Mouse (Mus musculus): ENCODE results near the gene Lpin2.

The Lpin2 gene

DNA sequence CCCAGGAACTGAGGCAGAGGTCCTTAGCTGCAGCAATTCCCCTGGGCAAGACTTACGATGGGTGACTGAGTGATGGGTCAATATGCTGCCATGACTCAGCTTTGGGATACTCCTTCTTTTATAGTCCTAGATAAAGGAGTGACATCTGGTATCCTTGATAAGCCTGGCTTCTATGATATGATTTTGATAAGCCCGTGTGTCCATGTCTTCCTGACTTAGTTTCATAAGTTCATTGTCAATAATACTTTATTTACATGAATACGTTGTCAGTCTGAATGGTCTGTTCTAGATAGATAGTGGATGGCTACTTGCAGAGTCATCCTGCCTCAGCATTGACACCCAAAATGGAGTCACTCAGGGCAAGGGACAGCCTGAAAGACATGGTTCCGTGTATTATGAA is 11.2 kb upstream of the Lpin2 start:
- DNase-seq (ENCODE audit: low spot score in 2 of 2) = no peak

DNA sequence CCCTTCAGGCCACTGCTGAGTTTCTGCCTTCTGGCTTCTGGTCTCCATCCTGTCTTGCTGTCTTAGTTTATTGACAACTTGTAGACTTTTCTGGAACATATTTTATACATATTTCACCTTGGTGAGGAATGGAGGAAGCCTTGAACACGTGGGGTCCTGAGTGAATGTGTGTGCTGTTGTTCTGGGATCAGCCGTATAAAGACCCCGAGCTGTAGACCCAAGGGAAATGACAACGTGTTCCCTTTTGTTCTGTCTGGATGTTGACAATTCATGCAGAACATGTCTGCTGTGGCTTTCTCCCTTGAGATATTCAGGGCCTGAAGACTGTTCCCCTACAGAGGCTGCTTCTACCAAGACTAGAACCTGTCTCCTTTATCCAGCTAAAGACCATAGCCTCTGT is 5.0 kb upstream of the Lpin2 start:
- no peak for DNase-seq (ENCODE audit: low spot score in 2 of 2)

DNA sequence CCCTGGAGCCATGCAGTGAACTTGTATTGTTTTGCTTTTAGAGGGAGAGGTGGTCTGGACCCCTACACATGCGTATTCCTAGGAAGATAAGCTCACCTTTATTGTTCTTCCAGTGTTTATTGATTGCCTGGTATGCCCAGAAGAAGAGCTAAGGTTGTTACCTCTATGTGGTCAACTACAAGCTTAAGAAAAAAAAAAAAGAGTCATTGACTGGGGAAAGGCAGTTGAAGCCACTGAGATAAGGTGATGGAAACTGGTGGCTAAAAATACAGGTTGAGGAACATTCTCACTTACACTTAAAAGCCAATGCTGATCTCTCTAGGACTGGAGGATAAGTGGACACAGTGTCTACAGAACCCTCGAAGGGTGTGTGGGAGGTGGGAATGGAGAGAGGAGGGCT is 4.4 kb upstream of the Lpin2 start:
- no peak for DNase-seq (ENCODE audit: low spot score in 2 of 2)

DNA sequence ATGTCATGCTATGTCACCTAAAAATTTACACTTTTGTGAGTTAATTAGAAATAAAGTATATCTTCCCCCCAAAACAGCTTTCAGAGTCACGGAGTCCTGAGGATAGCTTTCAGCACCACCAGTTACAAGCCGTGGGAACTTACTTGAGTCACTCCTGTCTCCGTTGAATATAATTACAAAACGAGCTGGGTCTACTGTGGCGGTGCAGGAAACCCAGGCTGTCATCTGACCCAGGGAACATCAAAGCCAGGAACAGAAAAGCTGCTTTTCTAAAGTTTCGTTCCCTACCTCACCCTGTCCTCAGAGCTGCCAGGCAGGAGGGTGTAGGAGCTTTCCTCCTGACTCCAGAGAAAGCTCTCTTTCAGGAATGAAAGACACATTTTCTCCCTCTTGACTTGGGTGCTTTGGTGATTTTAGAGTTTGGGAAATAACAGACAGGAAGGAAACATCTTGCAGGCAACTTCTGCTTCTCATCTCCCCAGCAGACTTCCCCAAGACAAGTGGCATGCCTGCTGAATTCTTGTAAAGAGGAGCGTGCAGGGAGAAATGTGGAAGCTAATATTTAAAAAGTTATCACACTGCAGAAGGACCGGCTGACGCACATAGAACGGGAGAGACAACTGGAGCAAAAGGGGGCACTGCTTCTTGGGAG is 3.7 kb upstream of the Lpin2 start:
- DNase-seq (ENCODE audit: low spot score in 2 of 2) = no peak

DNA sequence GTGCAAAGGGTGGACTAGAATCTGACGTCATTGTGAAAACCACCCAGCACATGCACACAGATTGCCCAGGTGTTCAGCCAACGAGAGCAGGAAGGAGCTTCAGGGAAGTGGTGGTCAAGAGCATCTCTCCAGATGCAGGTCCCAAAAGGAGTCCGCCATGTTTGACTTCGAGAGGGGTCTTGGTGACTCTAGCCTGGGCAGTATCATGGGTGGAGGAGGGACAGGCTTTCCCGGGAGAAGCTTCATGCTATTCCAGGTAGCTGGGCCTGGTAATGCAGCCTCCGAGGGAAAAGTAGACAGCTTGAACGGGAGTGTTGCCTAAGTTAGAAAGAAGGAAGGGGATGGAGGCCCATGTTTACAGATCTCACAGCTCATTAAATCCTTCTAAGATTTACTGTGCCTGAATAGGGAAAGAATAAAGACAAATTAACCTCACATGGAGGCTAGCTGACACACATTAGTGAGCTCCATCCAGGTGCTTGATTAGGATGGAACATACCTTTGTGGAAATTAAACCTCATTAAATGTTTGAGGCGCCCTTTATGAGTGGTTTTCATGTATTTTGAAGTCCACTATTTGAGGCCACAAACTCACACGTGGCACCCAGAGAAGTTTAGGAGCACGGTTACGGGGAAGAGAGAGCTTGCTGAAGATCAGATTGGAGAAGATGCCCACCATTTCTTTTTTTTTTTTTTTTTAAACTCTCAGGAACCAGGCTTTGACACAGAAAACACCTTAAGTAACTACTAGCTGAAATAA is 2.6 kb upstream of the Lpin2 start:
- no peak for DNase-seq (ENCODE audit: low spot score in 2 of 2)

DNA sequence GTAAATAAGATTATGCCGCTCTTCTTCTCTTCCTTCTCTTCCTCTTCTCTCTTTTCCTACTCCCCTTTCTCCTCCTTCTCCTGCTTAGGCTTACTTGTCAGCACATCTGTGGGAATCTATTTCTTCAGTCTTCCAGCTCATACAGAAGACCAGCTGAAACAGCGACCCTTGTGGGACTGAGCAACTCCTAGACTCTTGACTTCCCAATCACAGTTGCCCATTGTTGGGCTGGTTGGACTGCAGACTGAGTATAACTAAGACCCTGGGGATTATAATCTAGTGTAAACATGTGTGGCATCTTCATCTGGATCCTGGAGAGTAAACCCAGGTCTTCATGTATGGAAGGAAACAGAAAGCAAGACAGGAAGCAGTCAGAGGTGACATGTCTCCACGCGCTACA is 1.8 kb upstream of the Lpin2 start:
- DNase-seq (ENCODE audit: low spot score in 2 of 2) = no peak

DNA sequence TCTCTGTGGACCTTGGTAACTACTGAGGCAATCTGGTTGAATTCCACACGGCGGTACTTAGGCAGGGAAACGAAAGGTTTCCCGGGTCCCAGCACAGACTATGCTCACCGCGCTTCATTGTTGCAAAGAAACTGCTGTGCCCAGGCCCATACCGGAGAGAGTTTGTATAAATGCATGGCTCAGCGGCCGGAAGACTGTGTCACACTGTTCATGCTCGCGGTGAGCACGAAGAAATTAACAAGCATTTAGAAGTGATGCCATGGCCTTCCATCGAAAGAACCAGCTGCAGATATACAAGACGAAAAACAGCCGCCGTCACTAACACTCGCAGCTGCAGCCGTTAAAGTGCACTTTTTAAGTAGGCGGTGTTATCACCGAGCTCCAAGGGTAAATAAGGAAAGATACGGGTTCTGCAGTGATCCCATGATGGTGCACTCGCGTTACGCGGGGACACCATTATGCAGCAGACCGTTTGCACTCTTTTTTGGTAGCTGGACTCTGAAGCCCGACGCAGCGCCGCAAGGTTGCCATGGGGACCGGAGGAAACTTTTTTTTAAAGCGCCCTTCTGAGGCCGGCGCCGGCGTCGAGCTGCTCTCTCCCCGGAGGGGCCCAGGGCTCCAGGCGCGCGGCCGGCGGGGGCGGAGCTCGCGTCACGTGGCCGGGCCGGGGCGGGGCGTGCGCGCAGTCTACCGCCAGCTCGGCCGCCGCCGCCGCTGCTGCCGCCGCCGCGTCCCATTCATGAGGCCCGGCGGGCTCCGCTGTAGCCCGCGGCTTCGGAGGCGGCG is 704 bp downstream of the Lpin2 start:
- DNase-seq (ENCODE audit: low spot score in 2 of 2) = peak; percentile 84 to 85

DNA sequence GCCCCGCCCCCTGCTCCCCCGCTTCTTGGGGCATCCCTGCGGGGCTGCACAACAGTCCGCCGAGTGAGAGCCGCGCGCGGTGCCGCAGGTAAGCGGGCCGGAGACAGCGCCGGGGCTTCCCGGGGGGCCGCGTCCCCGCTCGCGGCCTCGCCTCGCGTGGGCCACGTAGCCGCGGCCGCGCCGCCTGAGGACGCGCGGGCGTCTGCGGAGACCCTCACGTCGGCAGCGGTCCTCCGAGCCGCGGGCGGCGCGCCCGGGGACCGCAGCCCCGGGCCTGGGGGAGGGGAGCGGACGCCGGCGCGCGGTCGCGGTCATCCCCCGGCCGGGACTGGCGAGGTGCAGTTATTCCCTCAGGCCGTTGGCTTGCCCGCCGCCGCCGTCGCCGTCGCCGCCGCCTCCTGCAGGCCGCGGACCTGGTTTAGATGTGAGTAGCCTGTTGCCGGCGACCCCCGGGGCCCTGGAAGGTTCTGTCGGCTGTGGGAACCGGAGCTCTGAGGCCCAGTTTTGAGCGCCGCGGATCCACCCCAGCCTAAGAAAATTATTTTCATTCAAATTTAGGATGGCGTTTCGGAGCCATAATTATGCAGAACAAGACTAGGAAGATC is 1.4 kb downstream of the Lpin2 start:
- DNase-seq (ENCODE audit: low spot score in 2 of 2) = peak in 1 of 2 experiments; percentile 35

DNA sequence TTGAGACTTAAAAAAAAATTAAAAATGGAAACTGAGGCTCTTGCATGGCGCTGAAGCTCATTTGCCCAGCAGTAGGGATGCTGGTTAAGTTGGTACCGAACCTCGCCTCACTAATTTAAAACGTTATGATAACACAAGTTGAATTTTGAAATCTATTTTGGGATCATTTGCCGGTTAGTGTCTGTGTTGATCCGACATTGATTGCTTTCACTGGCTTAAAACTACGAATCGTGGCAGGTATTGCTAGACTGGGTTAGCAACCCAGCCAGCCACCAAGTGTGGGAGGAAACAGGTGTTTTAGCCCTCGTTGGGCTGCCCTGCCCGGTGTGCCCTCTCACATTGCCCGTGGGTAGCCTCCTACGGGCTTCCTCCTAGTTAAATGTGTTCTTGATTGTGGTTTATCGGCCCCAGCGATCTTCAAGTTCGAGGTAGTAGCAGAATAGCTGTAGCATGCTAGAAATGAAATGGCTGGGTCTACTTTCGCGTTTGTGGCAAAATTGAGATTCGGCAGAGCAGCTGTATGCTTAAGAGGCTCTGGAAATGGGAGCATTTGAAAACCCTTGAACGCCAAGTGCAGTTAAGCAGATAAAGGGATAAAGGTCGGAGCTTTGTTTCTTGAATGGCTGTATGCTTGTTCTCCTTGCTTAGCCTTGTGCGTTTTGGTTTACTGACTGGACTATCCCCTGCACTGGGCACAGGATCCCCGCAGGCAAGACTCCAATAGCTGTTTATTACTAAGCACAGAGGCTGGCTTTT is 2.2 kb downstream of the Lpin2 start:
- peak in 1 of 2 experiments; percentile 35 for DNase-seq (ENCODE audit: low spot score in 2 of 2)

DNA sequence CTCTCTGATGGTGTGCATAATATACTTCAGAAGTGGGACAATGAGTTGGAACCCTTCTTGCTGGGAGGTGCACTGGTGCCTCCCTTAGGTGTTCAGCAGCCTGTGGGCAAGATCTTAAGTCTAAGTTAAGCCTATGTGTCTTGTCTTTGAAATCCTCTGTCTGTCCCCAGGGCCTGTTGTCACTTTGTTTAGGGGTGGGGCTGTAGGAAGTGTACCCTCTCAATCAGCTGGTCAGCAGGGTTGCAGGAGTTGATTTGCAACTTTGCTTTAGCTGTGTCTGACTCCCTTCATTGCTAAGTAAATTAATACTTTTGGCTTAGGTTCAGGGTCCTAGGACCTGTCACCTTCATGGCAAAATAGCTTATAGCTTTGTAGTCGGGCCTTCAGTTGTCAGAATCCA is 3.0 kb downstream of the Lpin2 start:
- DNase-seq (ENCODE audit: low spot score in 2 of 2) = no peak

DNA sequence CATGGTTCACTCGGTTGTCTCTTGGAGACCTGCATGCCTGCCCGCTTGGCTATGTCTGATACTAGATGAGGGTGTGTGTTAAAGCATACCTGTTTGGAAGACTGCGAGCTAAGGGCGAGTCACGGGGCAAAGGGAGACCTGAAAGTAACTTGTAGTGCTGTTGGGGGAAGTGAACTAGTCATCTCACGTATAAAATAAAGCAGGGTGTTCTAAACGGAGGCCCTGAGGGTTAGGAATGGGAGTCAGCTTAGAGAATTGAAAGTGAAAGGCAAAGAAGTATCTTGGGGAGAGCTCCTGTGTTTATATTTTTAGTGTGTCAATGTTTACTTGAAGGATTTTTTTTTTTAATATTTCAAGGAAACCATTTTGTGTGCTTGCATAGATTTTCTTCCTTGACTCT is 8.2 kb downstream of the Lpin2 start:
- no peak for DNase-seq (ENCODE audit: low spot score in 2 of 2)

DNA sequence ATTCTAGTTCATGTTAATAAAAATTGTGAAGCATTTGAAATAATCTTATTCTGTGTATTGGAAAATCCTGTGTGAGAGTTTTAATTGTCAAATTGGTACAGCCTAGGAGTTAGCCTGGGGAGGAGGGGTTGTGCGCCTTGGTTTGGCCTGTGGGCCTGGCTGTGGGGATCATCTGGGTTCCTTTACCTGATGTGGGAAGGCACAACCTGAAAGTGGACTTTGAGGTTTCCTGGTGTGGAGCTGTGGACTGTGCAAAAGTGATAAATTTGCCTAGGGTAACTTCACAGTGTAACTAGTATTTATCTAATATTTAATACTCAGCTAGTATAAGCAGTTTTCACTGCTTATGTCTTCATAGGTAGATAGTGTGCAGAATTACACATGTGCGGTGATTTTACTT is 8.7 kb downstream of the Lpin2 start:
- DNase-seq (ENCODE audit: low spot score in 2 of 2) = no peak

DNA sequence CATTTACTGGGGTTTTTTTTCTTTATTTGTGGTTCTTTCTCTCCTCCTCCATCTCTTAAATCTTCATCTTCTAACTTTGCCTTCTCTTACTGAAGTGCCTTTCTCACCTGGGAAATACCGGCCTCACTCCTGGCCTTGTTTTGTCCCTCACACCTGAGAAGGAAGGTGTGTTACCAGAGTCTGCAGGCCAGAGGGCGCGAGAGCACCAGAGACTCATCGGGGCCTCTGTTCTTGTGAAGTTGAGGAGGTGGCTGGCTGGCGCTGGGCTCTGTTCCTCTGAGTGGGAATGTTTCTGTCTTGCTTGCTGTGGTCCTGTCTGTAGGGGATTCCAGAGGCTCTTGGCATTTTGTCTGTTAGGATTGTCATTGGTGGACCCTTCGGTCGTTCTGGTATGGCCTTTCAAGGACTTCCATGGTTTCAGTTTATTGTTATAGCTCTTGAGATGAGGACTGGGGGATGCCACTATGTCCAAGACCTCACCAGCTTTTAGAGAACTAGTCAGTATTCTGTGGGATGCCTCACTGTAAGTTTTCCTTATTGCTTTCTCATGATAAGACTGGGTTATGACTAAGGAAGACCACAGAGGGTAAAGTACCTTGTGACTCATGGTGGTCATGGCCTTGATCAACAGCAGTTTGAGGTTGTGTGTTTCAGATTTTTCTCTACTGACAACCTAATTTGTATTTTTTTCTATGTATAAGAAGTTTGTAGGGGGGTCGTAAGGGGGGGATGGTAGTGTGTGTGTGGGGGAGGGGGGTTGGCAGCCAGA is 9.5 kb downstream of the Lpin2 start:
- DNase-seq (ENCODE audit: low spot score in 2 of 2) = no peak

DNA sequence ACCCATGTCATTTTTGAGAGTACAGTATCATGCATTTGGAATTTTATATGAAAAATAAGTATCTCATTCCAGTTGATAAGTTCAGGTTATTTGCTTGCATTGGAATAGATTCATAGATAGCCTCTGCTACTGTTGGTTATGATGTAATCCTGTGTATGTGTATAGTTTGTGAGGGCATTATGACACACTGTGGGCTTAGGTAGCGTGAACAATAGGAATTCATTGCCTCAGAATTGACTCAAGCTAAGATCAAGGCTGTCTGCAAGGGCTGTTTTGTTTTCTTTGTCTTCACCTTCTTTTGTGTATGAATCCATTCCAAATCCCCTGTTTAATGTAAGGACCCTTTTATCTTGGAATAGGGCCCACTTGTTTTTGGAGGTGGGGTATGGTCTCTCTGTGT is 10.7 kb downstream of the Lpin2 start:
- DNase-seq (ENCODE audit: low spot score in 2 of 2) = no peak

DNA sequence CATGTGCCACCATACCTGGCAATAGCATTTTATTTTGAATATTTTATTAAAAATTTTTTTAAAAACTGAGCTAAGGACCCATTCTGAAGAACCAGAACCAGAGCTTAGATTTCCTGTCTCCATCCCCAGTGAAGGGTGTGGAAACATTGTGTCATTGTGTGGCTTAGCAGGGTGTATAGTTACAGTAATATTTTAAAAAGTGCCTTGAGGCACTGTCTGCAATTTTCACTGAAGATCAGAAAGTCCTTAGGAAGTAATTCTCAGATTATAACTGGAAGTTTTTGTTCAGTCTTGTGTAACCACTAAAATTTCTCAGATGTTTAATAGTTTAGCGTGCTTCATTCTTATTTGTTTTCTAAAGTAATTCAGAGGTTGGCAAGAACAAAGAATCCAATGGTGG is 11.1 kb downstream of the Lpin2 start:
- DNase-seq (ENCODE audit: low spot score in 2 of 2) = no peak

DNA sequence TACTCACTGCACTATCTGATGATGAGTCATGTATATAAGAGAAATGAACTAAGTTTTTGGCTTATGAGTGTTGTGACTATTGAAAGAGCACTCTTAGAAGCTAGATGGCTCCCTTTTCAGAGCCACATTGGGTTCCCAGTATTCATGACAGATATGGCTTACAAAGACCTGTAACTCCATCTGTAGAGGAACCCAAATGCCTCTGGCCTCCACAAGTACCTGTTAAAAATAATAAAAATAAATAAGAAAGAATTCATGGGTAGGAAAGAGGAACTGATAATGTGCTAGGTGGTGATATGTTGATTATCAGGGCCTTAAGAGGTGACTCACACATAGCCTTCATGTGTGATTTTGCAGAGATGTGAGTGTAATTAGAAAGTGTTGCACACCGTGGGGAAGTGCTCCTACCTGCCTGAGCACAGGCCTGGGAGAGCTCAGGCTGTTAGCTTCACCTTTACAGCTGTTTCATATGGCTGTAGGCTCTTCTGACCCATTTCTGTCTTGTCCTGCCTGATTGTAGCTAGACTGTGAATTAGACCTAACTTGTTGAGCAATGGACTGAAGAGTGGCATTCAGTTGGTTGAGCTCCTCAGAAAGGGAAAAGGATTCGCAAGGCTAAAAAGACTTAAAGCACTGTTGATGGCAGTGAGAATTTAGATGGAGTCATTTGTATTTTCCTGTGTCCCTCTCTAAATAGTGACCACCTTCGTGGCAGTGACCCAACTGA is 12.7 kb downstream of the Lpin2 start:
- DNase-seq (ENCODE audit: low spot score in 2 of 2) = no peak

DNA sequence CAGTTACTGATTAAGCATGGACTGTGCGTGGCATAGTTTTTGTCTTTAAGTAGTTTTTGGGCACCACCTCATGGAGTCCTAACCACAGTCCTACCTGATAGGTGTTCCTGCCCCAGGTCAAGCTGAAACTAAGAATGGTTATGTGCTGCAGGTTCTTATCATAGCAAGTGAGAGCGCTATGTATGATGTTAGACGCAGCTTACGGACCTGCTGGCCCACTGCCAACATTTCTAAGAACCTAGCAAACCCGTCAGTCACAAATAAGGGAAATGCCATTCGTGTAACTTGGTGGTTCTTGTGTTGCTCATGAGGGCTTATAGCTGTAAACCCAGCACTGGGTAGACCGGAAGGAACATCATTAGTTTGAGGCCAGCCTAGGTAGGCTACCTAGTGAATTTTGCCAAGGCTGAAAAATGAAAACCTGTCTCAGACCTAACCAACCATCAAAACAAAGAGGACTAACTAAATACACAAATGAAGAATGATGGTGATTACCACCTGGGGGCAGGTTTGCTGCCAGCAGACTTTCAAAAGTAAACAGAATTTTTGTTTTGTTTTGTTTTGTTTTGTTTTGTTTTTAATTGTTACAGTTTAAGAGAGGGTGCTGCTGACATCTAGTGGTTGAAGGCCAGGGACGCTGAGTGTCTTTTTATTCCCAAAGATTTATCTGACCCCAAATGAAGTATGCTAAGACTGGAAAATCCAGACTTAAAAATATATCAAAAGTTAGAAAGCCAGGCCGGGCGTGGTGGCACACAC is 13.5 kb downstream of the Lpin2 start:
- peak in 1 of 2 experiments; percentile 29 for DNase-seq (ENCODE audit: low spot score in 2 of 2)

DNA sequence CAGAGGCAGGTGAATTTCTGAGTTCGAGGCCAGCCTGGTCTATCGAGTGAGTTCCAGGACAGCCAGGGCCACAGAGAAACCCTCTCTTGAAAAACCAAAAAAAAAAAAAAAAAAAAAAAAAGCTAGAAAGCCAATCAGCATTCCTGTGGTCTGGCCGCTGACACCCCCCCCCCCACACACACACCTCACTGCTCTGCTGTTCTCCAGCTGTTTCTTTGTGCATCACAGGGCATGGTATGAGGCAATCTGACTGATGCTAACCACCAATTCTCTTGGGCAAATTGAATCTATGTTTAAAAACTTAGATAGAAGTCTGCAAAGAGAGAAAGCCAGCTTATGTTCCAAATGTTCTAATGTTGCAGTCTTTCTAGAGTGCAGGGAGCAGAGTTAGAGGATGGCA is 14.1 kb downstream of the Lpin2 start:
- no peak for DNase-seq (ENCODE audit: low spot score in 2 of 2)

DNA sequence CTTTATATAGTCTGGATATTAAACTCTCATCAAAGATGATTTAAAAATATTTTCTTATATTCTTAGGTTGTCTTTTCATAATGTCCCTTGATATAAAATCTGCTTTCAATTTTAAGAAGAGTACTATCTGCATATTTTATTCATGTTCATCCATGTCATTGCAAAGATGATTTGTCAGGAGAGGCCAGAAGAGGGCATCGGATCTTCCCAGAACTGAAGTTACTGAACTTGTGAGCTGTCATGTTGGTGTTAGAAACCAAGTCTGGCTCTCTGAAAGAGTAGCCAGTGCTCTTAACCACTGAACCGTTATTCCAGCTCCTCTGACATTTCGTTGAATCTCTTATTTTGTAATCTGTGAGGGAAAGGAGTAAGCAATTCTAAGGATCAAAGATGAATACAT is 17.0 kb downstream of the Lpin2 start:
- no peak for DNase-seq (ENCODE audit: low spot score in 2 of 2)
